Mouse (Mus musculus): ENCODE measurements around the gene Rras2. TPM values are rescaled to one million over a fixed set of nuclear protein-coding genes. Genes with fewer than 3 reads are reported as not detected.

Gene Rras2
- total RNA-seq, 1 experiment: 44.0 TPM

DNA sequence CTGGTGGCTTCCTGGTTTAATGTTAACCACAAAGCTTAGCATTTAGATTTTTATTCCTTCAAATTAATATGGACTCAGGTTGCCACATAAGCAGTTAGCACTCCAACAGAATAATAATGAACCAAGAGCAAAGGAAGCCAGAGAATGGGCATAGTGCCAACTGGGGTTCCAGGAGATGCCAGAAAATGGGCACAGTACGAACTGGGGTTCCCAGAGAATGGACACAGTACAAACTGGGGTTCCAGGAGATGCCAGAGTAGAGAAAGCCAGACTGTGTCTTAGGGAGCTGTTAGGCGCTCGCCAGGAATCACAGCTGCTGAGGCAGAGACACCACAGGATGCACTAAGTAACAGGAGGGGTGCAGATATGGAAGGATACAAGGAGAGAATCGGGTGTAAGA lies 80.3 kb downstream of the Rras2 start:
- no peak for DNase-seq (ENCODE audit: low read depth, low spot score)
- Histone ChIP-seq H3K9me3 (ENCODE audit: control insufficient read depth, insufficient read depth, low read depth, low read length) (no peaks in the 10 kb centered on the region), H3K27ac (ENCODE audit: insufficient read depth, low read depth, low read length, poor library complexity, severe bottlenecking) (no peak overlapping the region), H3K4me3 (ENCODE audit: insufficient read depth in 1 of 2, low read depth in 1 of 2, low read length in 2 of 2, poor library complexity in 1 of 2, severe bottlenecking in 1 of 2) (no peak overlapping the region), H3K9ac (ENCODE audit: insufficient read depth, low read depth, low read length, poor library complexity, severe bottlenecking) (no peak overlapping the region), H3K36me3 (ENCODE audit: control insufficient read depth, insufficient read depth, low read length, poor library complexity, severe bottlenecking) (peaks cover 6% of the 10 kb centered on the region; the same call in 1 of the 2 replicates), H3K4me1 (ENCODE audit: control insufficient read depth in 2 of 2, insufficient read depth in 2 of 2, low read length in 2 of 2, poor library complexity in 1 of 2) (no peaks in the 10 kb centered on the region)
- in situ Hi-C loops (cut with MboI; ENCODE audit: low sequenced_read_pairs in 2 of 2, unreplicated experiment in 2 of 2): no loop called here
- no peak for TF ChIP-seq ZC3H11A (IDR thresholded peaks at IDR 0.05; ENCODE audit: borderline replicate concordance, low read depth, low read length)
- no peak for TF ChIP-seq HCFC1 (IDR thresholded peaks at IDR 0.05; ENCODE audit: borderline replicate concordance, insufficient read depth, low read length)
- TF ChIP-seq MAFK (IDR thresholded peaks at IDR 0.05; ENCODE audit: insufficient read depth, low read depth, low read length): no peak
- no peak for TF ChIP-seq ZNF384 (IDR thresholded peaks at IDR 0.05; ENCODE audit: low read depth, low read length)
- no peak for TF ChIP-seq CHD2 (IDR thresholded peaks at IDR 0.05; ENCODE audit: low read depth, low read length)

DNA sequence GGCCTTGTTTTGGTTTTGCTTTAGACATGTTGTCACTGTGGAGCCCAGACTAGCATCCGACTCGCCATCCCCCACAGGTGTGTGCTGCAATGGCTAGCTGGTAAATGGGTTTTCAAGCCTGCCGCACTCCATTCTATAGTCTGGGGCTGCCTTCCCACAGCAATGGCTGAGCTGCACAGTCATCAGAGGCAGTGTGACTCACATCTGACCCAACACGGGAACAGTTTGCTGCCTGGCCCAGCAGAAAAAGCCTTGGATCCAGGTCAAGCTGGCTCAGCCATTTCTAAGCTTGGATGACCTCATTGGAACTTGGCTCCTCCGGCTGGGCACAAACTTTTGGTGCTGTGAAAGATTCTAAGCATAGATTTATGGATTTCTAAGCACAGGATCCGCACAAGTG lies 88.0 kb downstream of the Rras2 start:
- Histone ChIP-seq H3K36me3 (ENCODE audit: control insufficient read depth, insufficient read depth, low read length, poor library complexity, severe bottlenecking) (no peaks in the 10 kb centered on the region), H3K9me3 (ENCODE audit: control insufficient read depth, insufficient read depth, low read depth, low read length) (no peaks in the 10 kb centered on the region), H3K4me3 (ENCODE audit: insufficient read depth in 1 of 2, low read depth in 1 of 2, low read length in 2 of 2, poor library complexity in 1 of 2, severe bottlenecking in 1 of 2) (no peak overlapping the region), H3K4me1 (ENCODE audit: control insufficient read depth in 2 of 2, insufficient read depth in 2 of 2, low read length in 2 of 2, poor library complexity in 1 of 2) (no peaks in the 10 kb centered on the region), H3K27ac (ENCODE audit: insufficient read depth, low read depth, low read length, poor library complexity, severe bottlenecking) (no peak overlapping the region), H3K9ac (ENCODE audit: insufficient read depth, low read depth, low read length, poor library complexity, severe bottlenecking) (no peak overlapping the region)
- DNase-seq (ENCODE audit: low read depth, low spot score): no peak
- in situ Hi-C loops (cut with MboI; ENCODE audit: low sequenced_read_pairs in 2 of 2, unreplicated experiment in 2 of 2): loop anchor here in 1 of 2 experiments (10.0 kb wide), 1 partner anchor 265 kb away; the partner anchor contains the start of gene Spon1
- TF ChIP-seq HCFC1 (IDR thresholded peaks at IDR 0.05; ENCODE audit: borderline replicate concordance, insufficient read depth, low read length): no peak

DNA sequence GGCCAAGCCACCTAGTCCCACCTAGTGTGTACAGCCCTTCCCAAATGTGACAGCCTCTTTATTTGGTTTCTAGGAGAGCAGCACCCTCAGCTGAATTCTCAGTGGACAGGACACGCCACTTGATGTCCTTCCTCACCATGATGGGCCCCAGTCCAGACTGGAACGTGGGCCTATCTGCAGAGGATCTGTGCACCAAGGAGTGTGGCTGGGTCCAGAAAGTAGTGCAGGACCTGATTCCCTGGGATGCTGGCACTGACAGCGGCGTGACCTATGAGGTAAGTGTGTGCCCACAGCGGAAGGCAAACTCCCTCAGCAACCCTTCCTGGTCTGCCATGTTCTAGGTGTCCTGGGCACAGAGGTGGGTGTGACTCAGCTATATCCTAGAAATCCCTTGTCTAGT lies 88.8 kb downstream of the Rras2 start:
- in situ Hi-C loops (cut with MboI; ENCODE audit: low sequenced_read_pairs in 2 of 2, unreplicated experiment in 2 of 2): loop anchor here in 1 of 2 experiments (10.0 kb wide), 1 partner anchor 264 kb away; the partner anchor contains the start of gene Spon1
- no peak for DNase-seq (ENCODE audit: low read depth, low spot score)
- TF ChIP-seq HCFC1 (IDR thresholded peaks at IDR 0.05; ENCODE audit: borderline replicate concordance, insufficient read depth, low read length) (no peak), MAFK (IDR thresholded peaks at IDR 0.05; ENCODE audit: insufficient read depth, low read depth, low read length) (no peak), ZC3H11A (IDR thresholded peaks at IDR 0.05; ENCODE audit: borderline replicate concordance, low read depth, low read length) (no peak), CHD2 (IDR thresholded peaks at IDR 0.05; ENCODE audit: low read depth, low read length) (no peak), ZNF384 (IDR thresholded peaks at IDR 0.05; ENCODE audit: low read depth, low read length) (no peak)
- Histone ChIP-seq H3K36me3 (ENCODE audit: control insufficient read depth, insufficient read depth, low read length, poor library complexity, severe bottlenecking) (no peaks in the 10 kb centered on the region), H3K4me3 (ENCODE audit: insufficient read depth in 1 of 2, low read depth in 1 of 2, low read length in 2 of 2, poor library complexity in 1 of 2, severe bottlenecking in 1 of 2) (no peak overlapping the region), H3K27ac (ENCODE audit: insufficient read depth, low read depth, low read length, poor library complexity, severe bottlenecking) (no peak overlapping the region), H3K9ac (ENCODE audit: insufficient read depth, low read depth, low read length, poor library complexity, severe bottlenecking) (no peak overlapping the region), H3K4me1 (ENCODE audit: control insufficient read depth in 2 of 2, insufficient read depth in 2 of 2, low read length in 2 of 2, poor library complexity in 1 of 2) (no peaks in the 10 kb centered on the region), H3K9me3 (ENCODE audit: control insufficient read depth, insufficient read depth, low read depth, low read length) (no peaks in the 10 kb centered on the region)

DNA sequence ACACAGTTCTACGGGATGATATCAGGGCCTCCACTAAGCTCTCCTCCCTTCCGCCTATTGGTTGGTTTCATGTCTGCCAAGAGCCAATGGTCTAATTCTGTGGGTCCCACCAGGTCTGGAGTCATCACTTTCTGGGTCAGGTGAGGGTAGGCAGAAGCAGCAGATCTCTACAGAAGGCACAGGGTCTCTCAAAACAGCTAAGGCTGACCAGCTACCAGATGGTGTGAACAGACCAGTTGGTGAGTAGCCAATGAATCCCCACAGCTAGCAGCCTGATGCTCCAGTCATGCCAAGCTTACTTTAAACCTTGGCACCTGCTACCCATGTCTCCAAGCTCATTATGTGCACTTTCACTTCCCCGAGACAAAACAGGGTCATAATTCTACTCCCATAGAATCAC lies 90.2 kb downstream of the Rras2 start:
- in situ Hi-C loops (cut with MboI; ENCODE audit: low sequenced_read_pairs in 2 of 2, unreplicated experiment in 2 of 2): loop anchor here in 1 of 2 experiments (10.0 kb wide), 1 partner anchor 263 kb away; the partner anchor contains the start of gene Spon1
- Histone ChIP-seq H3K9ac (ENCODE audit: insufficient read depth, low read depth, low read length, poor library complexity, severe bottlenecking) (no peak overlapping the region), H3K9me3 (ENCODE audit: control insufficient read depth, insufficient read depth, low read depth, low read length) (no peaks in the 10 kb centered on the region), H3K27ac (ENCODE audit: insufficient read depth, low read depth, low read length, poor library complexity, severe bottlenecking) (no peak overlapping the region), H3K36me3 (ENCODE audit: control insufficient read depth, insufficient read depth, low read length, poor library complexity, severe bottlenecking) (no peaks in the 10 kb centered on the region), H3K4me3 (ENCODE audit: insufficient read depth in 1 of 2, low read depth in 1 of 2, low read length in 2 of 2, poor library complexity in 1 of 2, severe bottlenecking in 1 of 2) (no peak overlapping the region), H3K4me1 (ENCODE audit: control insufficient read depth in 2 of 2, insufficient read depth in 2 of 2, low read length in 2 of 2, poor library complexity in 1 of 2) (no peaks in the 10 kb centered on the region)
- no peak for DNase-seq (ENCODE audit: low read depth, low spot score)
- TF ChIP-seq HCFC1 (IDR thresholded peaks at IDR 0.05; ENCODE audit: borderline replicate concordance, insufficient read depth, low read length) (no peak), CHD2 (IDR thresholded peaks at IDR 0.05; ENCODE audit: low read depth, low read length) (no peak), MAFK (IDR thresholded peaks at IDR 0.05; ENCODE audit: insufficient read depth, low read depth, low read length) (no peak), ZC3H11A (IDR thresholded peaks at IDR 0.05; ENCODE audit: borderline replicate concordance, low read depth, low read length) (no peak), ZNF384 (IDR thresholded peaks at IDR 0.05; ENCODE audit: low read depth, low read length) (no peak)

DNA sequence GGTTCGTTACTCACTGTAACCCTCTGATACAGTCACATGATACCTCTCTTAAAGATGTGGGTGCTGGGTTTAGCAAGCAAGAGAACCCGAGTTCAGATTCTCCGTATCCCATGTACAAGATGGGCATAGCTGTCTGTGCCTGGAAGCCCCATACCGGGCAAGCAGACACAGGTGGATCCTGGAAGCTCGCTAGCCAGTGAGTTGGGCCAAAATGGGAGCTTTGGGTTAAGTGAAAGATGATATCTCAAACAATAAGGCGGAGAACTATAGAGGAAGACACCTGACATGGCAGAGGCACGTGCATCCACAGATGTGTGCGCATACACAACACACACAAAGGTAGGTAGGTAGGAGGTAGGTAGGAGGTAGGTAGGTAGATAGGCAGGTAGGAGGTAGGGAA lies 90.7 kb downstream of the Rras2 start:
- Histone ChIP-seq H3K9me3 (ENCODE audit: control insufficient read depth, insufficient read depth, low read depth, low read length) (no peaks in the 10 kb centered on the region), H3K9ac (ENCODE audit: insufficient read depth, low read depth, low read length, poor library complexity, severe bottlenecking) (no peak overlapping the region), H3K36me3 (ENCODE audit: control insufficient read depth, insufficient read depth, low read length, poor library complexity, severe bottlenecking) (no peaks in the 10 kb centered on the region), H3K4me1 (ENCODE audit: control insufficient read depth in 2 of 2, insufficient read depth in 2 of 2, low read length in 2 of 2, poor library complexity in 1 of 2) (no peaks in the 10 kb centered on the region), H3K4me3 (ENCODE audit: insufficient read depth in 1 of 2, low read depth in 1 of 2, low read length in 2 of 2, poor library complexity in 1 of 2, severe bottlenecking in 1 of 2) (no peak overlapping the region), H3K27ac (ENCODE audit: insufficient read depth, low read depth, low read length, poor library complexity, severe bottlenecking) (no peak overlapping the region)
- DNase-seq (ENCODE audit: low read depth, low spot score): no peak
- TF ChIP-seq HCFC1 (IDR thresholded peaks at IDR 0.05; ENCODE audit: borderline replicate concordance, insufficient read depth, low read length) (no peak), MAFK (IDR thresholded peaks at IDR 0.05; ENCODE audit: insufficient read depth, low read depth, low read length) (no peak), ZC3H11A (IDR thresholded peaks at IDR 0.05; ENCODE audit: borderline replicate concordance, low read depth, low read length) (no peak), CHD2 (IDR thresholded peaks at IDR 0.05; ENCODE audit: low read depth, low read length) (no peak), ZNF384 (IDR thresholded peaks at IDR 0.05; ENCODE audit: low read depth, low read length) (no peak)
- in situ Hi-C loops (cut with MboI; ENCODE audit: low sequenced_read_pairs in 2 of 2, unreplicated experiment in 2 of 2): loop anchor here in 1 of 2 experiments (10.0 kb wide), 1 partner anchor 262 kb away; the partner anchor contains the start of gene Spon1
